Mouse (Mus musculus) kidney, postnatal 10 days (tissue): ENCODE data around the gene Kcnj12.

Experiments
- DNase-seq: peaks from one replicate; pipeline ENCODE4 v3.0.0; 2021; ENCODE audit warnings: mixed read lengths

Gene Kcnj12

GRCm38 (mm10) chr11:61025594-61025993 lies 3.2 kb downstream of the Kcnj12 start:
- DNase-seq: no peak

- DNase-seq: no peak
Measured at GRCm38 (mm10) chr11:61026381-61026780, 4.0 kb downstream of the Kcnj12 start.

- no peak for DNase-seq
Measured at GRCm38 (mm10) chr11:61027160-61027559, 4.8 kb downstream of the Kcnj12 start.

- peak; percentile 52 for DNase-seq
Measured at GRCm38 (mm10) chr11:61028211-61028950, 6.0 kb downstream of the Kcnj12 start.

GRCm38 (mm10) chr11:61029116-61029740 lies 6.9 kb downstream of the Kcnj12 start:
- DNase-seq: no peak

- DNase-seq: no peak
Measured at GRCm38 (mm10) chr11:61029864-61030595, 7.7 kb downstream of the Kcnj12 start.

- DNase-seq: no peak
Measured at GRCm38 (mm10) chr11:61031137-61031536, 8.8 kb downstream of the Kcnj12 start.

- no peak for DNase-seq
Measured at GRCm38 (mm10) chr11:61031658-61032445, 9.5 kb downstream of the Kcnj12 start.

GRCm38 (mm10) chr11:61032481-61032880 lies 10.1 kb downstream of the Kcnj12 start:
- no peak for DNase-seq

GRCm38 (mm10) chr11:61033160-61033559 lies 10.8 kb downstream of the Kcnj12 start:
- DNase-seq: no peak

GRCm38 (mm10) chr11:61036639-61037038 lies 14.3 kb downstream of the Kcnj12 start:
- no peak for DNase-seq

- no peak for DNase-seq
Measured at GRCm38 (mm10) chr11:61038277-61038782, 16.0 kb downstream of the Kcnj12 start.

GRCm38 (mm10) chr11:61040856-61041652 lies 18.7 kb downstream of the Kcnj12 start:
- DNase-seq: no peak

- DNase-seq: no peak
Measured at GRCm38 (mm10) chr11:61042593-61042992, 20.2 kb downstream of the Kcnj12 start.

- peak; percentile 39 for DNase-seq
Measured at GRCm38 (mm10) chr11:61043055-61043992, 21.0 kb downstream of the Kcnj12 start.

GRCm38 (mm10) chr11:61044741-61045140 lies 22.4 kb downstream of the Kcnj12 start:
- no peak for DNase-seq

- no peak for DNase-seq
Measured at GRCm38 (mm10) chr11:61047441-61047840, 25.1 kb downstream of the Kcnj12 start.

GRCm38 (mm10) chr11:61051151-61051550 lies 28.8 kb downstream of the Kcnj12 start:
- no peak for DNase-seq

GRCm38 (mm10) chr11:61056871-61057270 lies 34.5 kb downstream of the Kcnj12 start:
- DNase-seq: no peak

GRCm38 (mm10) chr11:61059691-61060457 lies 37.5 kb downstream of the Kcnj12 start:
- no peak for DNase-seq
